Mouse (Mus musculus): Measurements from ENCODE around the gene Galnt17. TPM values are rescaled to one million over a fixed set of nuclear protein-coding genes. Genes with fewer than 3 reads are reported as not detected.

Gene Galnt17
- polyA plus RNA-seq, 1 experiment from 2014 or later: 0.59 TPM

DNA sequence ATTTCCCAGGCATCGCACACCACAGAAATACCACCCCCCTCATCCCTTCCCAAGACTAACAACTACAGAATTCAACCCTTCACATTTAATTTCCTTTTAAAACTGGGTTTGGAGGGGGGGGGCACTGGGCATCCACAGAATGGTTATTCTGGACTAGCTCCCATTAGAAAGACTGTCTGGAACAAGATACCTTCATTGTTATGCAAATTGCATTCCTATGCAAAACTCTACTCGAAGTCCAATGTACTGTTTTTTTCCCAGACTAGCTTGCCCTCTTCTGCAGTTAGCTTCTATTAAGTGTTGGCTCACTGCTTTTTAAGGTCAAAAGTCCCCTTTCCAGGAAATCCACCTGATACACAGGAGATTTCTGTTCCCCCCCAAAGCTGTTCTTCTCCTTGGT lies 131.1 kb downstream of the Galnt17 start:
- no peaks in the 10 kb centered on the region for H3K4me1 ChIP-seq (ENCODE audit: control insufficient read depth, insufficient read depth, low read length)
- ATAC-seq: no peak

DNA sequence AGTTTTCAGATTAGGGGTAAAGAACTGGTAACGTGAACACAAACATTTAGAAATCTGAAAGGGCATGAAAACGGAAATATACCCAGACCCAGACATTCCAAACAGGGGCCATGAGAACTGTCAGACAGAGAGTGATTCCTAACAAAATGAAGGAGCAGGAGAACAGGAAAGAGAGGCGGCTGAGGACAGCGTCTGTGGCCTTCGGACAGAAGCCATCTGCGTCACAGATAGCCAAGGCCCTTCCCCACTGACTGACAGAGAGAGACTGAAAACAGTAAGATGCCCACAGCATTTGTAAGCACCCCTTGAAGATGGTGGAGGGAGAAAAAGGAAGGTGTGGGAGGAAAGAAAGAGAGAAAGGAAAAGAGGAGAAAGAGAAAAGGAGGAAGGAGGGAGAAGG lies 139.1 kb downstream of the Galnt17 start:
- no peak overlapping the region for H3K4me2 ChIP-seq (ENCODE audit: low read depth, low read length)
- H3K27ac ChIP-seq (ENCODE audit: low read length): no peak overlapping the region
- WGBS: 65% methylated on average over 6 of the region's 6 CpGs
- no peak overlapping the region for H3K4me3 ChIP-seq (ENCODE audit: low read length)
- H3K27me3 ChIP-seq (replicated peaks; ENCODE audit: control insufficient read depth, insufficient read depth, low read length): no peaks in the 10 kb centered on the region
- ATAC-seq: no peak
- H3K9ac ChIP-seq (ENCODE audit: low read depth, low read length): no peak overlapping the region
- H3K9me3 ChIP-seq (ENCODE audit: control insufficient read depth, low read length): no peaks in the 10 kb centered on the region
- H3K4me1 ChIP-seq (ENCODE audit: control insufficient read depth, insufficient read depth, low read length): no peaks in the 10 kb centered on the region
- H3K36me3 ChIP-seq (ENCODE audit: control insufficient read depth, insufficient read depth, low read length): no peaks in the 10 kb centered on the region

More for the DNA sequence above, 131.1 kb downstream of the Galnt17 start:
- Histone ChIP-seq H3K9ac (ENCODE audit: low read depth, low read length) (no peak overlapping the region), H3K4me2 (ENCODE audit: low read depth, low read length) (no peak overlapping the region), H3K4me3 (ENCODE audit: low read length) (no peak overlapping the region), H3K36me3 (ENCODE audit: control insufficient read depth, insufficient read depth, low read length) (no peaks in the 10 kb centered on the region), H3K27me3 (replicated peaks; ENCODE audit: control insufficient read depth, insufficient read depth, low read length) (no peaks in the 10 kb centered on the region), H3K9me3 (ENCODE audit: control insufficient read depth, low read length) (no peaks in the 10 kb centered on the region), H3K27ac (ENCODE audit: low read length) (no peak overlapping the region)
- WGBS: 57% methylated on average over 2 of the region's 2 CpGs

DNA sequence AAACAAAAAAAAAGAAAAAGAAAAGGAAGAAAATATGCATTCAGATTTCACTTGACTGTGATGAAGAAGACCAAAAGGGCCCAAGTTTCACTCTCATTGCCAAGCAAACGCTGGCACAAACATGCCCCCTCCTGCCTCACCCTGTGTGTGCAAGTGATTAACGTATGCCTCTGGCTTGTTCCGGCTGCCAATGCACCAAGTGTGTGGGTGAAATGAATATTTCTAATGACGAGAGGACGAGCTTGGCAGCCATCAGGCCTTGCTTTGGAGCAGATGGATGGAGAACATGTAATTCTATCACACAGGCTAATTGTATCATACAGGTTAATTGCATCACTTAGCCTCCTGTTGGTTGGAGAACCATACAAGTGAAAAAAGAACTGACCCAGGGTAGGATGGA lies 140.9 kb downstream of the Galnt17 start:
- H3K4me2 ChIP-seq (ENCODE audit: low read depth, low read length): no peak overlapping the region
- H3K9ac ChIP-seq (ENCODE audit: low read depth, low read length): no peak overlapping the region
- H3K9me3 ChIP-seq (ENCODE audit: control insufficient read depth, low read length): no peaks in the 10 kb centered on the region
- no peaks in the 10 kb centered on the region for H3K27me3 ChIP-seq (replicated peaks; ENCODE audit: control insufficient read depth, insufficient read depth, low read length)
- H3K36me3 ChIP-seq (ENCODE audit: control insufficient read depth, insufficient read depth, low read length): no peaks in the 10 kb centered on the region
- H3K27ac ChIP-seq (ENCODE audit: low read length): no peak overlapping the region
- H3K4me3 ChIP-seq (ENCODE audit: low read length): no peak overlapping the region
- ATAC-seq: no peak
- 74% methylated on average over 5 of the region's 5 CpGs for WGBS
- H3K4me1 ChIP-seq (ENCODE audit: control insufficient read depth, insufficient read depth, low read length): no peaks in the 10 kb centered on the region

DNA sequence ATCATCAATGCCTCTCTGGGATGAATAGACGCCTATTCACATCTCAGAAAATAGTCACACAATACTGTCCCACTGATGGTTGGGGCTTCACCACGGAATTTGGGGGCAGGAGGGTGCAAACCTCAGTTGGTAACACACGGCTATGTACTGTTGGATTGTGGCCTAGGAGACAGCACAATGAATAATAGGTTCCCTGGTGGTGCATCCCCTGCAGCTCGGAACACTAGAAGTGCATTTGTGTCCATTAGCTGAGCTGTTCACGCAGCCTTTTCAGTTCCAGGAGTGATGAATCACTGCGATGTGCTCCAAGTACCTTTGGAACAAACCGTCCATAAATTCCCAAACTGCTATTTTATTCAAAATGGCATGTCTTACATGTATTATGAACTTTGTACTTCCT lies 142.6 kb downstream of the Galnt17 start:
- Histone ChIP-seq H3K4me1 (ENCODE audit: control insufficient read depth, insufficient read depth, low read length) (no peaks in the 10 kb centered on the region), H3K9me3 (ENCODE audit: control insufficient read depth, low read length) (no peaks in the 10 kb centered on the region), H3K4me3 (ENCODE audit: low read length) (no peak overlapping the region), H3K27me3 (replicated peaks; ENCODE audit: control insufficient read depth, insufficient read depth, low read length) (no peaks in the 10 kb centered on the region), H3K9ac (ENCODE audit: low read depth, low read length) (no peak overlapping the region), H3K27ac (ENCODE audit: low read length) (no peak overlapping the region), H3K36me3 (ENCODE audit: control insufficient read depth, insufficient read depth, low read length) (no peaks in the 10 kb centered on the region), H3K4me2 (ENCODE audit: low read depth, low read length) (no peak overlapping the region)
- no peak for ATAC-seq
- WGBS: 70% methylated on average over 7 of the region's 7 CpGs

DNA sequence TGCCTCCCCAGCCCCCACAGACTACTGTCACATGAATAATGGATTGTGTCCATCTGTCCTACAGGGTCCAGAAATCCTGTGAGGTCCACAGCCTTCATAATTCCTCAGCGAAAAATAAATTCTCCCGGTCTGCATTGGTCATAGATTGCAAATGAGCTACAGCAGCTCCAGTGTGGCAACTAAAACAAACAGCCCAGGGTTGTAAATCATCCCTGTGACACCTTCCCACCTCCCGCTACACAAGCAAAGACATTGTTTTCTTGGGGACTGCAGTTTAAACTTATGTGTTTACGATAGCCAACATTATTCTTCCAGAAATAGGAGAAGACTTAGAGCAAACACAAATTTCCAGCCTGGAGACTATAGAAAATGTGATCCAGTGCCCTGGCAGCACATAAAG lies 150.4 kb downstream of the Galnt17 start:
- no peak overlapping the region for H3K4me3 ChIP-seq (ENCODE audit: low read length)
- no peak overlapping the region for H3K9ac ChIP-seq (ENCODE audit: low read depth, low read length)
- WGBS: 16% methylated on average over 4 of the region's 4 CpGs
- no peaks in the 10 kb centered on the region for H3K9me3 ChIP-seq (ENCODE audit: control insufficient read depth, low read length)
- H3K4me1 ChIP-seq (ENCODE audit: control insufficient read depth, insufficient read depth, low read length): peaks cover 2% of the 10 kb centered on the region; the same call in 1 of the 2 replicates
- no peaks in the 10 kb centered on the region for H3K36me3 ChIP-seq (ENCODE audit: control insufficient read depth, insufficient read depth, low read length)
- no peak for ATAC-seq
- no peaks in the 10 kb centered on the region for H3K27me3 ChIP-seq (replicated peaks; ENCODE audit: control insufficient read depth, insufficient read depth, low read length)
- no peak overlapping the region for H3K27ac ChIP-seq (ENCODE audit: low read length)
- H3K4me2 ChIP-seq (ENCODE audit: low read depth, low read length): no peak overlapping the region

DNA sequence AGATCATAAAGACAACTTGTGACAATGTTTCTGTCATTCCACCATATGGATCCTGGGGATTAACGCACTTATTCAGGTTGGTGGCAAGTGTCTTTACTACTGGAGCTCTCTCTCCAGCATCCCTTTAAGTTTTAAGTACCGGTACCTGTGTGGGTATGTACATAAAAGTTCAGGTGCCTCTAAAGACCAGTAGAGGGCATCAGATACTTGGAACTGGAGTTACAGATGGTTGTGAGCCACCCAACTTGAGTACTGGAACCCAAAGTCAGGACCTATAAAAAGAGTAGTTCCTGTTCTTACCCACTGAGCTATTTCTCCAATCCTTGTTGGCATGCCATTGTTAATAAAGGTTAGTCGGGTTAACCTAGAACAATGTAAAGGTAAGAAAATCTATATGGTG lies 152.0 kb downstream of the Galnt17 start:
- ATAC-seq: no peak
- Histone ChIP-seq H3K4me3 (ENCODE audit: low read length) (no peak overlapping the region), H3K4me2 (ENCODE audit: low read depth, low read length) (no peak overlapping the region), H3K9ac (ENCODE audit: low read depth, low read length) (no peak overlapping the region), H3K27me3 (replicated peaks; ENCODE audit: control insufficient read depth, insufficient read depth, low read length) (no peaks in the 10 kb centered on the region), H3K4me1 (ENCODE audit: control insufficient read depth, insufficient read depth, low read length) (peaks cover 2% of the 10 kb centered on the region; the same call in 1 of the 2 replicates), H3K9me3 (ENCODE audit: control insufficient read depth, low read length) (no peaks in the 10 kb centered on the region), H3K36me3 (ENCODE audit: control insufficient read depth, insufficient read depth, low read length) (no peaks in the 10 kb centered on the region), H3K27ac (ENCODE audit: low read length) (no peak overlapping the region)
- WGBS: 73% methylated on average over 3 of the region's 3 CpGs

DNA sequence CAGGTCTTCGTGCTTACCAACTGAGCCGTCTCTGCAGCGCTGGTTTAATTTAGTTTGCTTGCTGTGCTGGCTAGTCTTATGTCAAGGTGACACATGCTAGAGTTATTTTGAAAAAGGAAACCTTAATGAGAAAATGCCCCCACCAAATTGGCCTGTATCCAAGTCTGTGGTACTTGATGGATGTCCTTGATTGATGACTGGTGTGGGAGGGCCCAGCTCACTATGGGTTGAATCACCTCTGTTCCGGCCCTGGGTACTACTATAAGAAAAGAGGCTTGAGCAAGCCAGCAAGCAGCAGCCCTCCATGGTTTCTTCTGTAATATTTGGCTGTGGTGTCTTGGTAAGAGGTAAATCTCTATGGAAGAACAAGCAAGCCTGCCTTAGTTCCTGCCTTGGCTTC lies 165.7 kb downstream of the Galnt17 start:
- Histone ChIP-seq H3K4me3 (ENCODE audit: low read length) (no peak overlapping the region), H3K9ac (ENCODE audit: low read depth, low read length) (no peak overlapping the region), H3K4me1 (ENCODE audit: control insufficient read depth, insufficient read depth, low read length) (no peaks in the 10 kb centered on the region), H3K27ac (ENCODE audit: low read length) (no peak overlapping the region), H3K27me3 (replicated peaks; ENCODE audit: control insufficient read depth, insufficient read depth, low read length) (no peaks in the 10 kb centered on the region), H3K9me3 (ENCODE audit: control insufficient read depth, low read length) (no peaks in the 10 kb centered on the region), H3K4me2 (ENCODE audit: low read depth, low read length) (no peak overlapping the region), H3K36me3 (ENCODE audit: control insufficient read depth, insufficient read depth, low read length) (no peaks in the 10 kb centered on the region)
- WGBS: 57% methylated on average over 4 of the region's 4 CpGs
- no peak for ATAC-seq

DNA sequence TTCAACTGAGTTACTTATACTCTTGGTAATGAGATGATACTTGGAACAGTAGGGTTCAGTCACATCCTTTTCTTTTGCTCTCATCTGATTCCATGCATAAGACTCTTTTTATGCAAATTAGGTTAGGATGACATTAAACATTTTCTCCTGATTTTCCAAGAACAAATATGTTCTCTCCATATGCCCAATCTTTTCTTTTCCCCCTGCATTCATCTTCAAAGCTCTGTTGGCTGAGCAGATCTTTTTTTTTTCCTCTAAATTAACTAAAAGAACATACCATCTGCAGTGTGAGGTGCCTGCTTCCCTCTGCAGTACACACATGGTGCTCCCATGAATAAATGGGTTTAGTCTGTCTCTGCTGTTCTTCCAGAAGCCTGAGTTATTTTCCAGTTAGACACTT lies 173.5 kb downstream of the Galnt17 start:
- no peaks in the 10 kb centered on the region for H3K4me1 ChIP-seq (ENCODE audit: control insufficient read depth, insufficient read depth, low read length)
- H3K9me3 ChIP-seq (ENCODE audit: control insufficient read depth, low read length): no peaks in the 10 kb centered on the region
- no peak overlapping the region for H3K9ac ChIP-seq (ENCODE audit: low read depth, low read length)
- H3K27ac ChIP-seq (ENCODE audit: low read length): no peak overlapping the region
- H3K27me3 ChIP-seq (replicated peaks; ENCODE audit: control insufficient read depth, insufficient read depth, low read length): no peaks in the 10 kb centered on the region
- H3K36me3 ChIP-seq (ENCODE audit: control insufficient read depth, insufficient read depth, low read length): no peaks in the 10 kb centered on the region
- no peak for ATAC-seq
- H3K4me2 ChIP-seq (ENCODE audit: low read depth, low read length): no peak overlapping the region
- no peak overlapping the region for H3K4me3 ChIP-seq (ENCODE audit: low read length)

DNA sequence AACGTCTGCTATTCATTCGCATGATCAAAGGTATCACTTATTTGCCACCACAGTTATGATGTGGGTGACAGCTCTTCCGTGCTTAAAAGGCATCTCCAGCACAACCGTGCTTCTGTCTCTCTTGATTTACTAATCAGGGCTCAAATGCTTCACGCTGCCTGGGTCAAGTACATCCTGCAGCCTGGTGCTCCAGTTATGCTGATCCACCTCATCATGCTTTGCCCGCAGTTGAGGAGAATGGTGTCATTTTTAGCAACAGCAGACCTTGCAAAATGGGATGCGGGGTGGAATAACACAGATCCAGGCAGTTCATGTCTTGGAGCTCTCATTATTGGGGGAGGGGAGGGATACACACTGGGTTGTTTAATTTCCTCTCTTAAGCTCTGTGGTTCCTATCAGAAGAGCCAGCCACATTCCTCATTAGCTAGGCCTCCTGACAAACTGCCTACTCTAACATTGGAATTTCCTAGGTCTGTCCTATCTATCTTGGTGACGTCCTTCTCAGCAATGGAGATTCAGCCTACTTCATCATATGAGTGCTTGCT lies 187.9 kb downstream of the Galnt17 start:
- WGBS: 71% methylated on average over 8 of the region's 8 CpGs
- no peak for ATAC-seq

DNA sequence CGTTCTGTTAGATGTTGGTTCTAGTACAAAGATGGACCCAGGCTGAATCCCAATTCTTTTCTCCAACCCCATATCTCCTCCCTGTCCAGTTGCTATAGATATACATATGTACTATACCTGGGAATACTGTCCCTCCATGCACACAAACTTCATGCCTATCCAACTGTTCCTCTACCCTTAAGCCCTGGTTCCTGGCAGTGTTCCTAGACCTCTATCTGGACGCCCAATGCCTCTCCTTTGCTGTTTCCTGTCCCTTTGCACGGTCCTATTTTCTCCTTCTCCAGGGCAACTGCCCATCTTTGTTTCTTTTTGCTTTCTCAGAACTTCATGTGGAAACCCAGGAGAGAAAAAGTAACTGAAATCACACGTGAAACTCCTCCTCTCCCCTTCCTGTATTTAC lies 188.4 kb downstream of the Galnt17 start:
- WGBS: 74% methylated on average over 4 of the region's 4 CpGs
- Histone ChIP-seq H3K27ac (ENCODE audit: low read length) (no peak overlapping the region), H3K36me3 (ENCODE audit: control insufficient read depth, insufficient read depth, low read length) (no peaks in the 10 kb centered on the region), H3K27me3 (replicated peaks; ENCODE audit: control insufficient read depth, insufficient read depth, low read length) (no peaks in the 10 kb centered on the region), H3K4me2 (ENCODE audit: low read depth, low read length) (no peak overlapping the region), H3K9me3 (ENCODE audit: control insufficient read depth, low read length) (no peaks in the 10 kb centered on the region), H3K4me1 (ENCODE audit: control insufficient read depth, insufficient read depth, low read length) (no peaks in the 10 kb centered on the region), H3K4me3 (ENCODE audit: low read length) (no peak overlapping the region), H3K9ac (ENCODE audit: low read depth, low read length) (no peak overlapping the region)
- no peak for ATAC-seq

More for the DNA sequence above, 187.9 kb downstream of the Galnt17 start:
- H3K4me2 ChIP-seq (ENCODE audit: low read depth, low read length): no peak overlapping the region
- no peak overlapping the region for H3K27ac ChIP-seq (ENCODE audit: low read length)
- H3K9me3 ChIP-seq (ENCODE audit: control insufficient read depth, low read length): no peaks in the 10 kb centered on the region
- H3K4me1 ChIP-seq (ENCODE audit: control insufficient read depth, insufficient read depth, low read length): no peaks in the 10 kb centered on the region
- no peaks in the 10 kb centered on the region for H3K36me3 ChIP-seq (ENCODE audit: control insufficient read depth, insufficient read depth, low read length)
- no peaks in the 10 kb centered on the region for H3K27me3 ChIP-seq (replicated peaks; ENCODE audit: control insufficient read depth, insufficient read depth, low read length)
- H3K4me3 ChIP-seq (ENCODE audit: low read length): no peak overlapping the region
- H3K9ac ChIP-seq (ENCODE audit: low read depth, low read length): no peak overlapping the region
